Mouse (Mus musculus) ES-Bruce4 (cell line): ENCODE measurements around the gene Chchd10. TPM values are rescaled to one million over a fixed set of nuclear protein-coding genes. Genes with fewer than 3 reads are reported as not detected.
A peak's percentile ranks its signal among the peaks of the same experiment; 100 is the strongest.

ENCODE experiments used
- H3K27ac ChIP-seq: 2 replicates; pipeline ENCODE4 v1.5.1; 2012; ENCODE audit warnings: low read length, inconsistent platforms; ENCODE audit not compliant: insufficient read depth
- H3K27me3 ChIP-seq: 2 replicates; pipeline ENCODE4 v1.6.1; 2012; ENCODE audit warnings: mild to moderate bottlenecking, low read length, inconsistent platforms; ENCODE audit not compliant: control insufficient read depth, poor library complexity, insufficient read depth, severe bottlenecking
- H3K36me3 ChIP-seq: 2 replicates; pipeline ENCODE4 v1.6.1; 2012; ENCODE audit warnings: inconsistent platforms, mild to moderate bottlenecking, low read length, moderate library complexity; ENCODE audit not compliant: control insufficient read depth, poor library complexity, insufficient read depth, severe bottlenecking
- H3K4me1 ChIP-seq: one replicate; pipeline ENCODE4 v1.8.1; 2011; ENCODE audit warnings: low read length; ENCODE audit not compliant: control insufficient read depth, insufficient read depth
- H3K4me3 ChIP-seq: 2 replicates; pipeline ENCODE4 v1.5.1; 2011; ENCODE audit warnings: low read depth, mild to moderate bottlenecking, low read length
- H3K9ac ChIP-seq: 2 replicates; pipeline ENCODE4 v1.6.1; 2012; ENCODE audit warnings: low read depth, mild to moderate bottlenecking, inconsistent platforms; ENCODE audit not compliant: poor library complexity, severe bottlenecking
- H3K9me3 ChIP-seq: replicated peaks from 2 replicates; pipeline ENCODE4 v1.6.1; 2012; ENCODE audit warnings: mild to moderate bottlenecking, low read length, inconsistent platforms; ENCODE audit not compliant: control insufficient read depth, poor library complexity, insufficient read depth, severe bottlenecking
- CTCF ChIP-seq: IDR thresholded peaks from one replicate; pipeline ENCODE4 v1.8.1; 2011; ENCODE audit warnings: low read depth, low read length
- EP300 ChIP-seq: IDR thresholded peaks from 2 replicates; pipeline ENCODE4 v1.6.1; 2011; ENCODE audit warnings: low read depth, low read length; ENCODE audit not compliant: insufficient read depth
- POLR2A ChIP-seq: IDR thresholded peaks from one replicate; pipeline ENCODE4 v1.8.1; 2011; ENCODE audit warnings: low read length; ENCODE audit not compliant: insufficient read depth
- polyA plus RNA-seq: library from polyadenylated mRNA; stranded (reverse); fragments of >200 nt; gene quantifications from 2 replicates; pipeline ENCODE4 v1.2.4, GENCODE M21; 2011; ENCODE audit warnings: low read depth; ENCODE audit not compliant: missing spikeins, insufficient read depth, insufficient read length

Chchd10 gene
- polyA plus RNA-seq, 1 experiment: 405 TPM

DNA sequence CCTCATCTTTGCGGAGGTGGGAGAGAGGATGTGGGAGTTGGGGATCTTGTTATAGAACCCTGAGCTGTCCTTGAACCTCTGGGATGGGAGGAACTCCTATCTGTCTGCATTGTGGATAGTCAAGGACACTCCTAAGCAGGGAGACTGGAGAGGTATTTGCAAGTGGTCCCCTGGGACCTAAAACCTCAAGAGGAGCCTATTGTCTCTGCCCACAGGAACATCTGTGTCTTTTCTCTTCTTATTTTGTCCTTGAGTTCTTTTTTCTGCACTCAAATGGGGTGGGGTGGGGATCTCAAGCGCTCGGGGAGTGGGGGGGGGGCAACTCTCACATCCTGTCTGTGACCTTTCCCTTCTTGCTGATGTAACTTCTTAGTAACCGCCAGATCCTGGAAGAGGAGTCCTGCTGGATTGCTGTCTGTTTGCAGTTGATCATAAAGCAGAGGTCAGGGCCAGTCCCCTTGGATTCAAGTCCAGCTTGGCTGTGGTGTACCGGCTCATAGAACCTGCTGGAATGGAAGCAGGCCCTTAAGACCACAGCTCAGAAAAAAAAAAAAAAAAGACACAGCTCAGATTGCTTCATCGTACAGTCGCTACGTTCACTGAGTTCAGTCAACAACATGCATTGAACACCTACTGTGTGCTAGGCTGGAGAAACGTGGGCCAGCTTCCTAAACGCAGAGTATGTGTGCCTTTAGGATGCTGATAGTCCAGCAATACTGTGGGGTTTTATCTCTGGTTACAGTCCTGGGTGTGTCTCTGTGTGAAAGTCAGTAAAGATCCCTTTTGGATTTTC lies 5.1 kb downstream of the Chchd10 start:
- TF ChIP-seq CTCF (no peak), POLR2A (no peak), EP300 (peak; percentile 69; the same call in 1 of the 2 replicates)
- Histone ChIP-seq H3K27ac (peak overlapping the region; percentile 90), H3K9me3 (no peaks in the 10 kb centered on the region), H3K4me1 (peaks cover 4% of the 10 kb centered on the region), H3K4me3 (peak overlapping the region; percentile 46), H3K9ac (peak overlapping the region; percentile 89), H3K27me3 (no peaks in the 10 kb centered on the region), H3K36me3 (peaks cover 12% of the 10 kb centered on the region; the same call in 1 of the 2 replicates)

DNA sequence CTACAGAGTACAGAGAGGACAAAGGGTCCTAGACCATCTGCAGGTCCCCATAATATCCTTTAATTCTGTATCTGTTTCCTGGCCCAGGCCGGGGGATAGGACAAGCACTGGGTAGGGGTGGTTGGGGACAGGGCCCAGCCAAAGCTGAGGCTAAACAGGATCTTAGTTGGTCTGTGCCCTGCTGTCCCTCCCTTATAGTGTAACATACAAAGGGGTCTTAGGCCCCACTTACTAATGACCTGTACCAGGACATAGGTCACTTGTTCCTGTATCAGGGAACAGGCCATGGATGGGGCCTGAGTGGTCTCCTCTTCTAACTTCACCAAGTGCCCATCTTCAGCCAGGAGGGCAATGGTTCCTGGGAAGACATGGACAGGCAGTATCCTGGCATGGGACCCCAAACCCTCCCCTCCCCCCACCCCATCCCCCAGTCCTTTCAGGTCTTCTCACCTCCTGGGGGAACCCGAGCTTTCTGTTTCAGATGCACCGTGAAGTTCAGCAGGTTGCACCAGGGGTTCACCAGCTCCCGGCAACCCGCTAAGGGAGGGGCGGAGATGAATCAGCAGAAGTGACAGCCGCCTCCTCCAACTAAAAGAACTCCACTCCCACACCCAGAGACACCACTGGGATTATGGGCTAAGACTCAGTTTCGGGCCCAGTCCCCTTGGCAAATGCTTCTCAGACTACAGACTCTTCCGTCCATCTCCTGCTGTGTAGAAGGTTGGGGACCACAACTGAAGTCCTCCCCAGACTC lies 6.7 kb downstream of the Chchd10 start:
- Histone ChIP-seq H3K27me3 (no peaks in the 10 kb centered on the region), H3K4me1 (peaks cover 4% of the 10 kb centered on the region), H3K4me3 (peak overlapping the region; percentile 31), H3K36me3 (peaks cover 12% of the 10 kb centered on the region; the same call in 1 of the 2 replicates), H3K9ac (peak overlapping the region; percentile 28), H3K27ac (peak overlapping the region; percentile 87), H3K9me3 (no peaks in the 10 kb centered on the region)
- TF ChIP-seq CTCF: no peak
- peak; percentile 93 for TF ChIP-seq EP300

DNA sequence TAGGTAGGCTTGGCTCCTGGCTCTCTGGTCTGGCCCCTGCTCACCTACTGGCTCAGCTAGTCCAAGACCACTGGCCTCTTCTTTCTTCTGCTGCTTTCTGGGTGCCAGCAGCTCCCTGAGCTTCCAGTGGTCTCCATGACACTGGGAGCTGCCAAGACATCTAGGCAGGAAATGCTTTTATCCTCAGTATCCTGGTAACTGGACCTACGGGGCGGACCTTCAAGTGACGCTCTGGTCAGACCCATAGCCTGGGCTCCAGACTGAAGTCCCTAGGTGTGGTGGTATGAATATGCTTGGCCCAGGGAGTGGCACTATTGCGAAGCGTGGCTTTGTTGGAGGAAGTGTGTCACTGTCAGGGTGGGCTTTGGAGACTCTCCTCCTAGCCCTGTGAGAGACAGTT lies 7.6 kb downstream of the Chchd10 start, which contains the start of gene Gm867:
Gene Gm867, minus strand, starts transcription at position 153 of the 400 bp plus-strand sequence.
- no peak for TF ChIP-seq EP300
- no peak for TF ChIP-seq POLR2A
- TF ChIP-seq CTCF: no peak
- Histone ChIP-seq H3K9ac (peak within 1 kb of the TSS; percentile 28), H3K4me3 (peak within 1 kb of the TSS; percentile 31), H3K27me3 (no peaks in the 10 kb centered on the region), H3K4me1 (peaks cover 4% of the 10 kb centered on the region), H3K9me3 (no peaks in the 10 kb centered on the region), H3K36me3 (peaks cover 12% of the 10 kb centered on the region; the same call in 1 of the 2 replicates), H3K27ac (peak within 1 kb of the TSS; percentile 87)

DNA sequence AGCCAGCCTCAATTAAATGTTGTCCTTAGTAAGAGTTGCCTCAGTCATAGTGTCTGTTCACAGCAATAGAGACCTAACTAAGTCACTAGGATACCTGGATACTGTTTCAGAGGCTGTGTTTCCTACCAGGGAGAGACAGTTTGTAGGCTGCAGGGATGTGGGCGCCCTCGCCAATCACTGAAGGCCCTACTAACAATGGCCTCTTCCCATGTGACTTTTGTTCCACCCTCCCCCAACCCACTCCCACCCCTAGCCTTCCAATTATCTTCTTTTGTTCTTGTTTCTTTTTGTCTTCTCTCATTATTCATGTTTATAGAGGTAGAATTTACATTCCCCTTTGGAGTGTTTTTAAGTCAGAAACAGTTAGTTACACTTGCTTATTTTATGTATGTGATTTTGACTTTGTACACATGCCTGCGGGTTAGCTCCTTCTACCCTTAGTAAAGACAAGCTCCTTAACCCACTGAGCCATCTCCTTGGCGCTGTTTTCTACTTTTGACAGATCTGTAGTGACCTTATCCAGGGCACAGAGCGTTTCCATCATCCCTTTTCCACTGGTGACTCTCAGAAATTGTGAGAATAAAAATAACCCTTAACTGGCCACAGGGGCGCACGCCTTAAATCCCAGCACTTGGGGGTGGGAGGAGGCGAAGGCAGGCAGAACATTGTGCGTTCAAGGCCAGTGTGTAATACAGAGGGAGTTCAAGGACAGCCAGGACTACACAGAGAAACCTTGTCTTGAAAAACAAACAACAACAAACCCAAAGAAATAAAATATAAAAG lies 8.3 kb downstream of the Chchd10 start:
- Histone ChIP-seq H3K27ac (peak overlapping the region; percentile 87), H3K27me3 (no peaks in the 10 kb centered on the region), H3K36me3 (peaks cover 12% of the 10 kb centered on the region; the same call in 1 of the 2 replicates), H3K9ac (no peak overlapping the region), H3K4me3 (no peak overlapping the region), H3K4me1 (peaks cover 4% of the 10 kb centered on the region), H3K9me3 (no peaks in the 10 kb centered on the region)
- TF ChIP-seq EP300 (peak; percentile 69; the same call in 1 of the 2 replicates), POLR2A (no peak)

DNA sequence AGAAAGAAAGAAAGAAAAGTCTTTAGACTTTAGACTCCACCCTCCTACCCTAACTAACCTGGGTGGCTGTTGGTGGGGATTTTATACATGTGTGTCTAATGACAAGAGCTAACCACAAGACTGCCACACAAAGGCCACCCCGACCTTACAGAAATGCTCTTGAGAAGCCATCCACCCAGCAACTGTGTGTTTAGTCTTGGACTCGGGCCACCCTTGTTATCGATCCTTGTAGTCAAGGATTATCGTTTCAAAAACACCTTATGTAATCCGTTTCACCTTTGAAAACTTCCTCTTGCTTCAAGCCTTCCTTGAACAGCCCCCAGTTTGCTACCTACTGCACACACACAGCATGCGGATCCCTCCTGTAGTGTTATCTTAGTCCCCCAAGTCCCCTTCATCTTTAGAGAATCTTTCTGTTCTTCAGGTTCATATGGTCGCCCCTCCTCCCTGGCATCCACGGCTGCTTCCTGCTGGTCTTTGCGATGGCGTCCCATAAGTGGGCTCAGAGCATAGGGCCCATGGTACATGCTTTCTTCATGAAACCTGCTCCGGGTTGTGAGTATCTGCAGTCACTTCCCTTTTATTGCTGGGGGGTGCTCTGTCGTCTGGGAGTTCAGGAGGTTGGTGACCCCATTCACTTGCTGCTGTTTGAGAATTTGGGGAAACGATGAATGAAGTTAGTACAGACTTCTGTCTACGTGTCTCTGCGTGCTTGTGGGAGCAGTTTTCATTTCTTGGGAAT lies 10.0 kb downstream of the Chchd10 start, which contains the start of gene Vpreb3:
Gene Vpreb3, plus strand, starts transcription at position 322 of the 742 bp plus-strand sequence.
- TF ChIP-seq POLR2A: no peak
- TF ChIP-seq CTCF: no peak
- TF ChIP-seq EP300: no peak
- Histone ChIP-seq H3K9ac (no peak within 1 kb of the TSS), H3K9me3 (no peaks in the 10 kb centered on the region), H3K4me3 (no peak within 1 kb of the TSS), H3K36me3 (0 out of 2 replicates have a peak, but pooled peaks cover 5% of the 10 kb centered on the region), H3K27ac (no peak within 1 kb of the TSS), H3K27me3 (no peaks in the 10 kb centered on the region), H3K4me1 (peaks cover 4% of the 10 kb centered on the region)
